Mouse (Mus musculus): ENCODE data around the gene Ttc28.

GRCm38 (mm10) chr5:111237176-111237636 lies 357.6 kb downstream of the Ttc28 start:
- no peak for TF ChIP-seq CTCF (IDR thresholded peaks at IDR 0.05)
- TF ChIP-seq EP300 (IDR thresholded peaks at IDR 0.05) = no peak

All from lung, postnatal 0 days (tissue).